Mouse (Mus musculus) CD8-positive naive resting alpha-beta T cell, adult 2 months (primary cell): ENCODE results near the gene Qprt.

Experiments used
- DNase-seq, 2 experiments: peaks; one replicate each; pipeline ENCODE4 v3.0.0; 2022; ENCODE audit warnings: low read depth in 2 of 2, low spot score in 2 of 2

The Qprt gene

DNA sequence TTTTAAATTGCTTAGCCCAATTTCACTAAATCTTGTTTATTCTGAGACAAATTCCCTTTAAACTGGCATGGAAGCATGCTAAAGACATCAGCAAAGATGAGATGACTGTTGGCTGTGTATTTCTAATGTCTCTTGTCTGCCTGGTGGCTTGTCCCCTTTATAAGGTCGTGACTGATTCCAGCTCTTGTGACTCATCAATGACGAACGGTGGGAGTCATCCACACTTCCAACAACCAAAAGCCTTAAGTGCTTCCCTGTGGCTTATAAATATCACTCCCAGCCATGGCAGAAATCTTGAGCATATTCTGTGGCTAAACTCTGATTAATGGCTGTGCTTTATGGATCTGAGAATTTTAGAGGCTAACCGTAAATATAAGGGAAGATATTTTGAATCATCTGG is 55.7 kb downstream of the Qprt start:
- no peak for DNase-seq

DNA sequence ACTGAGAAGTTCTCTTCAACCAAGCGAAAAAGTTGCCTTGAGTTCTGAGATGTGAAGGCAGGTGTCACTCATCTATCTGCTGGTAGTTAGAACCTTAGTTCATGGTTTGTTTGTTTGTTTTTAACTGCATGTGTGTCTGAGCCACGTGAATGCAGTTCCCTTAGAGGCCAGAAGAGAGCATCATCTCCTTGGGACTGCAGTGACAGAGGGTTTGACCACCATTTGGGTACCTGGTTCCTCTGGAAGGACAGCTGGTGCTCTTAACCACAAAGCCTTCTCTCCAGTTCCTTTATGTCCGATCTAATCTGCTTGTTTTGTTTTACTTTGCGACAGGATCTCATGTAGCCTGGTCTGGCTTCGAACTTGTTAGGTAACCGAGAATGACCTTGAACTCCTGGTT is 56.5 kb downstream of the Qprt start:
- no peak for DNase-seq
